Mouse (Mus musculus) midbrain, postnatal 0 days (tissue): ENCODE results near the gene Nr4a1. TPM values are rescaled to one million over a fixed set of nuclear protein-coding genes. Genes with fewer than 3 reads are reported as not detected.

ENCODE experiments used
- ATAC-seq: fragments of 200-750 bp; cut with Nextera tagmentation; 2 replicates; pipeline ENCODE4 v1.8.0; 2017; ENCODE audit warnings: moderate number of reproducible peaks, mild to moderate bottlenecking, moderate TSS enrichment, moderate library complexity; ENCODE audit not compliant: low FRiP score
- DNase-seq: peaks from one replicate; pipeline ENCODE4 v3.0.0-alpha.2; 2015; ENCODE audit warnings: low spot score
- H3K27ac ChIP-seq: fragments of 300-500 bp; sonication (generic); 2 replicates; pipeline ENCODE4 v1.5.1; 2014; ENCODE audit warnings: low read depth, mild to moderate bottlenecking, low read length, mixed read lengths
- H3K27me3 ChIP-seq: fragments of 300-500 bp; sonication (generic); 2 replicates; pipeline ENCODE4 v1.6.1; 2014; ENCODE audit warnings: low read length, control low read depth, mixed read lengths; ENCODE audit not compliant: insufficient read depth
- H3K36me3 ChIP-seq: fragments of 300-500 bp; sonication (generic); 2 replicates; pipeline ENCODE4 v1.6.1; 2014; ENCODE audit warnings: low read length, control low read depth, mixed read lengths; ENCODE audit not compliant: insufficient read depth
- H3K4me1 ChIP-seq: fragments of 300-500 bp; sonication (generic); 2 replicates; pipeline ENCODE4 v1.6.1; 2014; ENCODE audit warnings: mild to moderate bottlenecking, control low read depth, antibody characterized with exemption, low read length, mixed read lengths; ENCODE audit not compliant: insufficient read depth
- H3K4me2 ChIP-seq: fragments of 300-500 bp; sonication (generic); 2 replicates; pipeline ENCODE4 v1.6.1; 2014; ENCODE audit warnings: low read depth, mild to moderate bottlenecking, low read length, mixed read lengths; ENCODE audit not compliant: poor library complexity, severe bottlenecking
- H3K4me3 ChIP-seq: fragments of 300-500 bp; sonication (generic); 2 replicates; pipeline ENCODE4 v1.5.1; 2014; ENCODE audit warnings: low read depth, mild to moderate bottlenecking, low read length, moderate library complexity
- H3K9ac ChIP-seq: fragments of 300-500 bp; sonication (generic); replicated peaks from 2 replicates; pipeline ENCODE4 v1.6.1; 2014; ENCODE audit warnings: mild to moderate bottlenecking, low read length, moderate library complexity, mixed read lengths; ENCODE audit not compliant: poor library complexity, severe bottlenecking
- H3K9me3 ChIP-seq: fragments of 300-500 bp; sonication (generic); 2 replicates; pipeline ENCODE4 v1.6.1; 2016; ENCODE audit warnings: low read length, control low read depth
- CTCF ChIP-seq: IDR thresholded peaks from 2 replicates; pipeline ENCODE4 v1.5.1; 2016; ENCODE audit warnings: antibody characterized with exemption, mild to moderate bottlenecking
- WGBS: fragments of 180-500 bp; shearing (Covaris S2); extraction: QIAGEN DNeasy Blood & Tissue Kit; methylation state at CpG from one replicate; pipeline ENCODE4 v1.1.7; 2014; 5-methylcytosine and 5-hydroxymethylcytosine counted together
- polyA plus RNA-seq: library from polyadenylated mRNA; unstranded; fragments of >200 nt; fragmentation: Nextera tagmentation; extraction: Ambion mirVana; gene quantifications from 2 replicates; pipeline ENCODE4 v1.2.1, GENCODE M21; 2015
- total RNA-seq: library from RNA; depleted of rRNA; stranded (reverse); fragments of >200 nt; gene quantifications from 2 replicates; pipeline ENCODE4 v1.2.3, GENCODE M21; 2014

Nr4a1 gene
- total and polyA plus RNA-seq, 2 experiments from 2014 or later, result 6.9 to 7.7 TPM

DNA sequence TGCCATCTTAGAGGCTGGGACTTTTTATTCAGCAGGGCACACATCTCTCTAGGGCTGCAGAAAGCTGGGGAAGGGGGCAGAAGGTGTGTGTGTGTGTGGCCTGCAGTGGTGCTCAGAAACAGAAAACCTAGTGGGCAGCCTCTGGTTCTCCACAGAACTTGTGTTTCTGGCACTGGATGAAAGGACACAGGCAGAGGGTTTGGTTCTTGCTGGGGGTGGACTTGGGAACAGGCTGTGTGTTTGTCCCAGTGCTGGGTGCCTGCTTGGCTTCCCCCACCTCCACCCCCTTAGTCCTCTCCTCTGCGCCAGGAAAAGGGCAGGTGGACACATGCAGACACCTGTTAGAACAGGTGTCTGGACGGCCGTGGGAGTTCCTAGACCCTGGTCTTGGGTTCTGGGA lies 17.0 kb downstream of the Nr4a1 start:
- Histone ChIP-seq H3K9me3 (no peaks in the 10 kb centered on the region), H3K36me3 (peaks cover 37% of the 10 kb centered on the region), H3K9ac (no peak overlapping the region), H3K4me2 (no peak overlapping the region), H3K4me1 (peaks cover under 1% of the 10 kb centered on the region; the same call in 1 of the 2 replicates), H3K27ac (no peak overlapping the region), H3K4me3 (no peak overlapping the region), H3K27me3 (no peaks in the 10 kb centered on the region)
- no peak for DNase-seq
- 80% methylated on average over 3 of the region's 3 CpGs for WGBS
- no peak for ATAC-seq
- TF ChIP-seq CTCF, result no peak

DNA sequence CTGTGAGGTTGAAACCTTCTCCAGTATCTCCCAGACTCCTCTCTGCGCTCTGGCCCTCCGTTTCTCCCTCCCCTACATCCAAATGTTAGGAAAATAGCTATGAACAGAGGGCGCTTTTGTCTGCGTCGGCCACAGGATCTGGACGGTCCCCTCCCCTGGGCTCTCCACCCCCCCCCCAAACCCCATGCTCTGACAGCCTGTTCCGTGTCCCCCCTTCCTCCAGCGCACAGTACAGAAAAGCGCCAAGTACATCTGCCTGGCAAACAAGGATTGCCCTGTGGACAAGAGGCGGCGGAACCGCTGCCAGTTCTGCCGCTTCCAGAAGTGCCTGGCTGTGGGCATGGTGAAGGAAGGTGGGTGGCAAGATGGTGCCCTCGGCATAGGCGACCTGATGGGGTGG lies 17.4 kb downstream of the Nr4a1 start:
- Histone ChIP-seq H3K4me1 (no peaks in the 10 kb centered on the region), H3K4me2 (no peak overlapping the region), H3K27ac (no peak overlapping the region), H3K36me3 (peaks cover 37% of the 10 kb centered on the region), H3K9me3 (no peaks in the 10 kb centered on the region), H3K27me3 (no peaks in the 10 kb centered on the region), H3K4me3 (no peak overlapping the region), H3K9ac (no peak overlapping the region)
- 78% methylated on average over 15 of the region's 15 CpGs for WGBS
- ATAC-seq (no peak), DNase-seq (peak; percentile 49)
- no peak for TF ChIP-seq CTCF

DNA sequence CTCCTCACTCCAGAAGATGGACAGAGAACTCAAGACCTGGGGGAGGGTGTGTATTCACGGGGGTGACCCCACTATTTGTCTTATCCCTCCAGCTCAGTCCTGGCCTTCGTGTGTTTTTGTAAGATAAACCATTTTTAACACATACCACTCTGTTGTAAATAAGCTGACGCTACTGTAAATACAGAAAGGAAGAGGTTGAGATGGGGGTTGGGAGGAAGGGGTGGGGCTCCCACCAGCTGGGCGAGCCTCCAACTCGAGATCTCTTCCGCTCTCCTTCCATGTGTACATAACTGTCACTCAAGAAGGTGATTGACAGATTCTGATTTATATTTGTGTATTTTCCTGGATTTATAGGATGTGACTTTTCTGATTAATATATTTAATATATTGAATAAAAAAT lies 20.3 kb downstream of the Nr4a1 start:
- DNase-seq (no peak), ATAC-seq (no peak)
- no peak overlapping the region for H3K27ac ChIP-seq
- H3K4me1 ChIP-seq, result no peaks in the 10 kb centered on the region
- no peak overlapping the region for H3K4me3 ChIP-seq
- H3K27me3 ChIP-seq, result no peaks in the 10 kb centered on the region
- peaks cover 37% of the 10 kb centered on the region for H3K36me3 ChIP-seq
- no peak overlapping the region for H3K4me2 ChIP-seq
- H3K9me3 ChIP-seq, result no peaks in the 10 kb centered on the region
- no peak overlapping the region for H3K9ac ChIP-seq
- no peak for TF ChIP-seq CTCF
- WGBS, result 83% methylated on average over 6 of the region's 6 CpGs

DNA sequence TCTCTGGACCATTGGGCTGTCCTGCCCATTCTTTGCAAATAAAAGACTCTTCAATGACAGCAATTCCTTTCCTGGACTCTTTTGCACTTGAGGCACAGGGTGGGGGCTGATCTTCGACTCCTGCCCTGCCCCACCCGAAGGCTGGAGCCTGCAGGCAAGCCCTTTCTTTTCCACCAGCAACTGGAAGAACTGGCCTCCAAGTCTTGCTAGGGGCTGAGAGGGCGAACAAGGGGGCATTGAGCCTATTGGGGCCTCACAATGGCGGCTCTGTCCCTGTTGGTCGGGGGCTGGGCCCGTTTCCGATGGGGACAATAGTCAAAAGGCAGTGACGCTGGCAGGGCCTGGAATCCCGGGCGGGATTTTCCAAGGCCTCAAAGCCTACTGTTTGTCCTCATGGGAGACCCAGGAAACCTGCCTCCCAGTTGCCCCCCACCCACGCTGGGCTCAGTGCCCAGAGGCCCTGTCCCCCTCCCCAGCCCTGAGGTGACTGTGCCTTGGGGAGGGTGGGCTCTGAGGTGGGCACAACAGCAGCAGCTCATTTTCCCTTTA lies 23.4 kb downstream of the Nr4a1 start:
- H3K4me2 ChIP-seq, result no peak overlapping the region
- no peaks in the 10 kb centered on the region for H3K4me1 ChIP-seq
- DNase-seq (peak; percentile 75), ATAC-seq (peak; percentile 75)
- no peaks in the 10 kb centered on the region for H3K27me3 ChIP-seq
- H3K9me3 ChIP-seq, result no peaks in the 10 kb centered on the region
- 0 out of 2 replicates have a peak overlapping the region, but pooled peaks have one; percentile 32 for H3K27ac ChIP-seq
- peaks cover 15% of the 10 kb centered on the region for H3K36me3 ChIP-seq
- no peak for TF ChIP-seq CTCF
- no peak overlapping the region for H3K9ac ChIP-seq
- H3K4me3 ChIP-seq, result no peak overlapping the region
- 29% methylated on average over 11 of the region's 11 CpGs for WGBS

DNA sequence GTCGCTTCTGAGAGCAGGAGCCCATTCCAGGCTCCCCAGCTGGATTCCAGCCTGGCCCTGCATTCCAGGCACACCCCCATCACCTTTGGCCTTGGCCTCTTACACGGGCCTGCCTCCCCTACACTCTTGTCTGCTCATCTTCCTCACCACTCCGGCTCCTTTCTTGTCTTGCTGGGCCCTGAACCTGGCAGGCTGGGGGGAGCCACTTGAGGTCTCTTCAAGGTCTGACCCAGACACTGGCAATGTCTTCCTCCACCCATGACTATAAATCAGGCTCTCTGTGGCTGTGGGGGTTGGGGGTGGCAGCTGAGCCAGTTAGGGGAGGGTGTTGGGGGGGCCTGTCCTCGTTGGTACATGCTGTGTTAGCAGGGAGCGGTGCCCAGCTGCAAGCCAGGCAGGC lies 24.5 kb downstream of the Nr4a1 start:
- 56% methylated on average over 5 of the region's 5 CpGs for WGBS
- no peak for TF ChIP-seq CTCF

DNA sequence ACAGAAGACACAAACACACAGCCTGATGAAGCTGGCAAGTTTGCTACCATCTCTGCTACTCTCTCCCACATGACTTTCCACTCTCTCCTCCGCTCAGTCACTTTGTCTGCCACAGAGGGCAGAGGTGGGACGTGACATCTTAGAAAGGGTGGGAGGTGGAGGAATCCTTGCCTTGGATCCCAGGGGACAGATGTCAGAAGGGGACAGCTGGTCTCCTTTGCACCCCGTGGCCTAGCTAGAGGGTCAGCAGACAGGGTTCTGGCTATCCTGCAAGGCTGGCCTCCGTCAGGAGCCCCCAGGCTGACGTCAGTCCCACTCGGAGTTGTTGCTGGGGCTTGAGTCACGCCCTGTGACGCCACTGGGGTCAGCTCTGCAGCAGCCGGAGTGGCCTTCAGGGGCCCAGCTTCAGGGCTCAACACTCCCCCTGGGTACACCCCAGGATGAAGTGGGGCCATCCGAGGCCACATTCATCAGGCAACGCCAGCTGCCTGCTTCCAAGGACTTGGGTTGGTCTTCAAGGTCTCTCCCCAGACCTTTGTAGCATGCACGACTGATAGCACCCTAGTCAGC lies 25.4 kb downstream of the Nr4a1 start:
- H3K36me3 ChIP-seq, result 0 out of 2 replicates have a peak, but pooled peaks cover under 1% of the 10 kb centered on the region
- DNase-seq (no peak), ATAC-seq (no peak)
- no peak overlapping the region for H3K27ac ChIP-seq
- H3K4me2 ChIP-seq, result no peak overlapping the region
- no peaks in the 10 kb centered on the region for H3K27me3 ChIP-seq
- no peak overlapping the region for H3K4me3 ChIP-seq
- no peak overlapping the region for H3K9ac ChIP-seq
- H3K9me3 ChIP-seq, result no peaks in the 10 kb centered on the region
- no peaks in the 10 kb centered on the region for H3K4me1 ChIP-seq
- 74% methylated on average over 12 of the region's 12 CpGs for WGBS
- TF ChIP-seq CTCF, result no peak

More for the DNA sequence above, 24.5 kb downstream of the Nr4a1 start:
- H3K4me1 ChIP-seq, result no peaks in the 10 kb centered on the region
- DNase-seq, result no peak
- peaks cover 9% of the 10 kb centered on the region; the same call in 1 of the 2 replicates for H3K36me3 ChIP-seq
- no peaks in the 10 kb centered on the region for H3K9me3 ChIP-seq
- no peak overlapping the region for H3K4me2 ChIP-seq
- no peak for ATAC-seq
- no peak overlapping the region for H3K27ac ChIP-seq
- H3K4me3 ChIP-seq, result no peak overlapping the region
- no peaks in the 10 kb centered on the region for H3K27me3 ChIP-seq
- 0 out of 2 replicates have a peak overlapping the region, but pooled peaks have one; percentile 24 for H3K9ac ChIP-seq
